Mouse (Mus musculus): Measurements from ENCODE around the gene Scube2. TPM values are rescaled to one million over a fixed set of nuclear protein-coding genes. Genes with fewer than 3 reads are reported as not detected.

Scube2 gene
- polyA plus RNA-seq, 1 experiment from 2014 or later = 3.3 TPM

- Histone ChIP-seq H3K36me3 (no peaks in the 10 kb centered on the region), H3K9ac (no peak overlapping the region), H3K9me3 (no peaks in the 10 kb centered on the region), H3K27ac (replicated peaks) (no peak overlapping the region), H3K4me2 (no peak overlapping the region), H3K27me3 (no peaks in the 10 kb centered on the region), H3K4me1 (replicated peaks) (no peaks in the 10 kb centered on the region), H3K4me3 (no peak overlapping the region)
- WGBS = 82% methylated on average over 8 of the region's 8 CpGs
- no peak for ATAC-seq (ENCODE audit: low FRiP score, low read depth)
These were observed 10.6 kb upstream of the Scube2 start for GRCm38 (mm10) chr7:109876085-109876484.

GRCm38 (mm10) chr7:109875598-109875997, 10.1 kb upstream of the Scube2 start:
- 52% methylated on average over 3 of the region's 3 CpGs for WGBS
- Histone ChIP-seq H3K9me3 (no peaks in the 10 kb centered on the region), H3K27ac (replicated peaks) (no peak overlapping the region), H3K27me3 (no peaks in the 10 kb centered on the region), H3K9ac (no peak overlapping the region), H3K36me3 (no peaks in the 10 kb centered on the region), H3K4me3 (no peak overlapping the region), H3K4me1 (replicated peaks) (no peaks in the 10 kb centered on the region), H3K4me2 (no peak overlapping the region)
- ATAC-seq (ENCODE audit: low FRiP score, low read depth) = no peak

DNA sequence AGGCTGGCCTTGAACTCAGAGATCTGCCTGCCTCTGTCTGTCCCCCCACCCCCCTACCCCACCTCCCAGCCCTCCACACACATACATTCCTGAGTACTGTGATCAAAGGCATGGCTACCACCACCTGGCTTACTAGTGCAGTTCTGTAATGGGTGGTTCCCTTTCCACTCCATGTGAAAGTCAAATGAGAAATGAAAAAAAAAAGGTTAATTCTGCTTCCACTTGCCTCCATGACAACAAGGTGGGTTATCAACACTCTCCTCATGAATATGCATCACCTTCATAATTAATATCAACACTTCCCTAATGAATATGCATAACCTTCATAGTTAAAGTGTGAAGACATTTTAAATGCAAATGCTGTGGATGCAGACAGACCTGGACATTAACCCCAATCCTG, 9.6 kb upstream of the Scube2 start:
- no peak overlapping the region for H3K27ac ChIP-seq (replicated peaks)
- no peaks in the 10 kb centered on the region for H3K27me3 ChIP-seq
- H3K4me2 ChIP-seq = no peak overlapping the region
- H3K4me1 ChIP-seq (replicated peaks) = no peaks in the 10 kb centered on the region
- H3K4me3 ChIP-seq = no peak overlapping the region
- H3K9me3 ChIP-seq = no peaks in the 10 kb centered on the region
- no peak for ATAC-seq (ENCODE audit: low FRiP score, low read depth)
- no peaks in the 10 kb centered on the region for H3K36me3 ChIP-seq
- no peak overlapping the region for H3K9ac ChIP-seq

DNA sequence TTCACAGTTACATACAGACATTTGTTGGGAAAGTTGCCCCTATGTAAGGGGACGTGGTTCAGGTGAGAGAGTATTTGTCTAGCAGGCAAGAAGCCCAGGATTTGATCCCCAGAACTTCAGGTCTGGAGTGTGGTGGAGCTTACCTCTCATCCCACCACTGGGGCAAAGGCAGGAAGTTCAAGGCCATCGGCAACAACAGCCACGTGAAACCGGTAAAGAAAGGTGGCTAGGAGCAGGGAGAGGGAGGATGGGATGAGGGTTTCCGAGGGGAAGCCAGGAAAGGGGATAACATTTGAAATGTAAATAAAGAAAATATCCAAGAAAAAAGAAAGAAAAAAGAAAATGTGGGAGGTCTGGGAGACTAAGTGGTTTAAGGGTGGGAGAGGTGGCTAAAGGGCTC, 7.7 kb upstream of the Scube2 start:
- no peak overlapping the region for H3K4me2 ChIP-seq

DNA sequence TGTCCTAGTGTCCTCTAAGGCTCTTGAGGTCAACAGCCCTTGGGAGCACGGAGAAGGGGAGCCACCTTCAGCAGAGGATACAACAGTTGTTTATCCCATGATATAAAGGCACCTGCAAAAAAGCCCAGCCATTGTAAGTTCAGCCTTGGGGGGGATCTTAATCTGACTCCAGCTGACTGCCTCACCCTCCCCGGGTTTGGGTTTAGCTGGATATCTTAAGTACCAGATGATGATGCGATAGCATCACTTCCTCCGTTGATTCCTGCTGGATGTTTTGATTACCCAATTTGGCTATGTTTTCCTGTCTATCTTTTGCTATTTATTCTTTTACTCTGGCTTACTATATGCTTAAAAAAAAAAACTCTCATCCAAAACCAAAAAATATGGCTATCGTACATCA, 5.8 kb upstream of the Scube2 start:
- Histone ChIP-seq H3K4me2 (no peak overlapping the region), H3K27me3 (peaks cover 9% of the 10 kb centered on the region), H3K9ac (no peak overlapping the region), H3K4me3 (no peak overlapping the region), H3K36me3 (no peaks in the 10 kb centered on the region), H3K27ac (replicated peaks) (no peak overlapping the region), H3K4me1 (replicated peaks) (0 out of 2 replicates have a peak, but pooled peaks cover 4% of the 10 kb centered on the region), H3K9me3 (no peaks in the 10 kb centered on the region)
- WGBS = 94% methylated on average over 5 of the region's 5 CpGs
- ATAC-seq (ENCODE audit: low FRiP score, low read depth) = no peak

More for the DNA sequence above, 7.7 kb upstream of the Scube2 start:
- no peaks in the 10 kb centered on the region for H3K27me3 ChIP-seq
- no peak overlapping the region for H3K9ac ChIP-seq
- ATAC-seq (ENCODE audit: low FRiP score, low read depth) = no peak
- no peaks in the 10 kb centered on the region for H3K9me3 ChIP-seq
- 57% methylated on average over 5 of the region's 5 CpGs for WGBS
- no peak overlapping the region for H3K27ac ChIP-seq (replicated peaks)
- H3K36me3 ChIP-seq = no peaks in the 10 kb centered on the region
- H3K4me3 ChIP-seq = no peak overlapping the region
- H3K4me1 ChIP-seq (replicated peaks) = no peaks in the 10 kb centered on the region

DNA sequence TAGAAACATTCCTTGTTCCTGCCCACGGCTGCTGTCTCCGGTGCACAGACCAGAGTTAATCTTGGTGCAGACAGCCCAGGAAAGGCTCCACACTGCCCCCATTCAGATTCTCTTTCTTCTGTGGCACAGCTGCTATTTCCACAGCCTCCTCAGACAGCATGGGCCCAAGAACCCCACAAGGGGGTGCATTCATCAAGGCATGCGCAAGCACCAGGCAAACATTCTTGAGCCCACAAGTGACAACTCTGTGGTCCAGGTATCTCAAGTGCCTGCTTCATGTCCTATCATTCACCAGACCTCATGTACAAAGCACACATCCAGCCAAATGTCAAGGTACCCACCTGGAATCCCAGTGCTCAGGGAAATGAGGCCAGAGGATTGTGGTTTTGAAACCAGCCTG, 3.0 kb upstream of the Scube2 start:
- H3K4me2 ChIP-seq = no peak overlapping the region
- H3K4me3 ChIP-seq = no peak overlapping the region
- ATAC-seq (ENCODE audit: low FRiP score, low read depth) = no peak
- peaks cover 13% of the 10 kb centered on the region; the same call in 1 of the 2 replicates for H3K4me1 ChIP-seq (replicated peaks)
- WGBS = 12% methylated on average over 3 of the region's 3 CpGs
- no peaks in the 10 kb centered on the region for H3K9me3 ChIP-seq
- H3K27me3 ChIP-seq = peaks cover 20% of the 10 kb centered on the region
- no peaks in the 10 kb centered on the region for H3K36me3 ChIP-seq
- H3K27ac ChIP-seq (replicated peaks) = no peak overlapping the region
- H3K9ac ChIP-seq = no peak overlapping the region

GRCm38 (mm10) chr7:109866643-109867042, 1.2 kb upstream of the Scube2 start:
- Histone ChIP-seq H3K9me3 (no peaks in the 10 kb centered on the region), H3K4me1 (replicated peaks) (peaks cover 13% of the 10 kb centered on the region; the same call in 1 of the 2 replicates), H3K27ac (replicated peaks) (no peak overlapping the region), H3K9ac (no peak overlapping the region), H3K4me2 (no peak overlapping the region), H3K27me3 (peaks cover 20% of the 10 kb centered on the region), H3K36me3 (no peaks in the 10 kb centered on the region), H3K4me3 (no peak overlapping the region)
- ATAC-seq (ENCODE audit: low FRiP score, low read depth) = no peak
- 33% methylated on average over 3 of the region's 3 CpGs for WGBS

- H3K9me3 ChIP-seq = no peaks in the 10 kb centered on the region
- no peak overlapping the region for H3K9ac ChIP-seq
- peaks cover 20% of the 10 kb centered on the region for H3K27me3 ChIP-seq
- no peaks in the 10 kb centered on the region for H3K36me3 ChIP-seq
- H3K4me3 ChIP-seq = no peak overlapping the region
- H3K4me2 ChIP-seq = no peak overlapping the region
- 19% methylated on average over 4 of the region's 4 CpGs for WGBS
- H3K4me1 ChIP-seq (replicated peaks) = peaks cover 13% of the 10 kb centered on the region; the same call in 1 of the 2 replicates
- no peak for ATAC-seq (ENCODE audit: low FRiP score, low read depth)
- H3K27ac ChIP-seq (replicated peaks) = no peak overlapping the region
These were observed 1.9 kb downstream of the Scube2 start for GRCm38 (mm10) chr7:109863561-109863960.

- WGBS = 83% methylated on average over 7 of the region's 7 CpGs
- peaks cover 3% of the 10 kb centered on the region; the same call in 1 of the 2 replicates for H3K4me1 ChIP-seq (replicated peaks)
These were observed 5.3 kb downstream of the Scube2 start for GRCm38 (mm10) chr7:109860162-109860561.

DNA sequence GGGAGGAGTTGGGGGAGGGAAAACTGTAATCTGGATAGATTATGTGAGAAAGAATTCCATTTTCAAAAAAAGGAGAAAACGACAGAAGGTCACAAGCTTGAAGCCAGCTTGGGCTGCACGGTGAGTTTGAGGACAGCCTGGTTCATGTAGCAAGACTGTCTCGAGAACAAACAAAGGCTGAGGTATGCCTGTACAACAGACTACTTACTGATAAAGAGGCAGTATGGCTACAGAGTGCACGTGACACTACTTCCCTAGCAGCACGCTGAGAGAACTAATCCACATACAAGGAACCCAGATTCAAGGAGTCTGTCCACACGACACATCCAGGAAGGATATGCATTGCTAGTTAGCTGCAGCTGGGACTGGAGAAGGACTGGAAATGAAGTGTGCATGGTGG, 6.1 kb downstream of the Scube2 start:
- WGBS = 61% methylated on average over 6 of the region's 6 CpGs
- Histone ChIP-seq H3K4me1 (replicated peaks) (no peaks in the 10 kb centered on the region), H3K9ac (no peak overlapping the region), H3K36me3 (no peaks in the 10 kb centered on the region), H3K4me3 (no peak overlapping the region), H3K4me2 (no peak overlapping the region), H3K9me3 (no peaks in the 10 kb centered on the region), H3K27ac (replicated peaks) (no peak overlapping the region), H3K27me3 (0 out of 2 replicates have a peak, but pooled peaks cover 4% of the 10 kb centered on the region)
- ATAC-seq (ENCODE audit: low FRiP score, low read depth) = no peak

More at GRCm38 (mm10) chr7:109860162-109860561, 5.3 kb downstream of the Scube2 start:
- Histone ChIP-seq H3K4me2 (no peak overlapping the region), H3K9me3 (no peaks in the 10 kb centered on the region), H3K27ac (replicated peaks) (no peak overlapping the region), H3K27me3 (peaks cover 10% of the 10 kb centered on the region; the same call in 1 of the 2 replicates), H3K36me3 (no peaks in the 10 kb centered on the region), H3K9ac (no peak overlapping the region), H3K4me3 (no peak overlapping the region)
- ATAC-seq (ENCODE audit: low FRiP score, low read depth) = no peak

DNA sequence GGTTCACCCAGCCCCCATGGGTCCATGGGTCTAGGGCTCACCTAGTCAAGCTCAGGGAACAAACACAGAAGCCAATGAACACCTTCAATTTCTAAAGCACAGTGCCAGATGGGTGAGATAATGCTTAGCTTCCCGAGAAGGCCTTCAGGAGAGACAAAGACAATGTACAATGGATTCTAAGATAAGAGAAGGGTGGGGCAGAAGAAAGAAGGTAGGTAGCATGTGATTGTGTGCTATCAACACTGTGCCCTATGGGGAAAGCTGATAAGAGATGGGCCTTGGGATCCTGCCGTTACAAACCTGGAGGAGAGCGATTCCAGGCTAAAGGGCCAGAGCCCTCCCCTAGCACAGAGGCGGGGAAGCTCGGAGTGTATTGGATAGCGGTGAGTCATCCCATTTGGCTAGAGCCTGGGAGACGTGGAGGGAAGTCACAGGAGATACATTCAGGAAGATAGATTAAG, 12.7 kb downstream of the Scube2 start:
- ATAC-seq (ENCODE audit: low FRiP score, low read depth) = no peak
- Histone ChIP-seq H3K4me1 (replicated peaks) (peaks cover 15% of the 10 kb centered on the region; the same call in 1 of the 2 replicates), H3K9me3 (no peaks in the 10 kb centered on the region), H3K4me3 (no peak overlapping the region), H3K4me2 (no peak overlapping the region), H3K27ac (replicated peaks) (no peak overlapping the region), H3K27me3 (no peaks in the 10 kb centered on the region), H3K9ac (no peak overlapping the region), H3K36me3 (no peaks in the 10 kb centered on the region)
- 68% methylated on average over 6 of the region's 7 CpGs for WGBS

GRCm38 (mm10) chr7:109852017-109852416, 13.5 kb downstream of the Scube2 start:
- Histone ChIP-seq H3K36me3 (no peaks in the 10 kb centered on the region), H3K4me2 (no peak overlapping the region), H3K9me3 (no peaks in the 10 kb centered on the region), H3K27ac (replicated peaks) (no peak overlapping the region), H3K27me3 (no peaks in the 10 kb centered on the region), H3K4me1 (replicated peaks) (peaks cover 15% of the 10 kb centered on the region; the same call in 1 of the 2 replicates), H3K4me3 (no peak overlapping the region), H3K9ac (no peak overlapping the region)
- WGBS = 76% methylated on average over 7 of the region's 7 CpGs
- ATAC-seq (ENCODE audit: low FRiP score, low read depth) = no peak

GRCm38 (mm10) chr7:109850531-109850930, 14.9 kb downstream of the Scube2 start:
- H3K9me3 ChIP-seq = no peaks in the 10 kb centered on the region
- no peak for ATAC-seq (ENCODE audit: low FRiP score, low read depth)
- WGBS = 32% methylated on average over 3 of the region's 3 CpGs
- peaks cover 15% of the 10 kb centered on the region; the same call in 1 of the 2 replicates for H3K4me1 ChIP-seq (replicated peaks)
- H3K9ac ChIP-seq = no peak overlapping the region
- H3K27me3 ChIP-seq = no peaks in the 10 kb centered on the region
- no peak overlapping the region for H3K4me2 ChIP-seq
- H3K27ac ChIP-seq (replicated peaks) = no peak overlapping the region
- no peaks in the 10 kb centered on the region for H3K36me3 ChIP-seq
- no peak overlapping the region for H3K4me3 ChIP-seq
